Mouse (Mus musculus): ENCODE measurements at regions not wholly inside any gene's neighbourhood (a gene's known extent, or its start where the extent isn't known, plus 50 kb on each side); places are given as distances from the start of the nearest gene placed in this dataset.

- no peak for DNase-seq (ENCODE audit: low read depth, low spot score)
These were observed 376.3 kb upstream of the Kif18a start for GRCm38 (mm10) chr2:108904121-108904733.

- no peak for DNase-seq (ENCODE audit: low read depth, low spot score)
These were observed 367.0 kb upstream of the Kif18a start for GRCm38 (mm10) chr2:108913555-108913954.

DNA sequence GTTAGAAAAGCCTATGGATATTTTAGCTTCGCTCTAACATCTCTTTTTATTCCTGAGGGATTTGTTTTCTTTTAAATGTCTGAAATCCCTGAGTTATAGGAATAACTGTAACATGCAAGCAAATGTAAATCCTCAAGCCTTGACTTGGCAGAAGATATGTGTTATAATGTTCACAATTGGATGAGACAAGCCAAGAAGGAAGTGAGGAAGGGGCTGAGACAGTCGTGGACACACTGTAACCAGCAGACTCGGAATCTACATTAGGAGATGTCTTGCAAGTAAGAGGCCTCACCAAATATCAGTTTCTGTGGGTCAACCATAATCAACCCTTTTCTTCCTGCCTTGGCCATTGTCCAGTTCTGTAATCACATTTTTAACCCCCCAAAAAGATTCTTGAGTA lies 366.6 kb upstream of the Kif18a start:
- no peak for DNase-seq (ENCODE audit: low read depth, low spot score)

GRCm38 (mm10) chr2:108919500-108920045 lies 361.0 kb upstream of the Kif18a start:
- no peak for DNase-seq (ENCODE audit: low read depth, low spot score)

DNA sequence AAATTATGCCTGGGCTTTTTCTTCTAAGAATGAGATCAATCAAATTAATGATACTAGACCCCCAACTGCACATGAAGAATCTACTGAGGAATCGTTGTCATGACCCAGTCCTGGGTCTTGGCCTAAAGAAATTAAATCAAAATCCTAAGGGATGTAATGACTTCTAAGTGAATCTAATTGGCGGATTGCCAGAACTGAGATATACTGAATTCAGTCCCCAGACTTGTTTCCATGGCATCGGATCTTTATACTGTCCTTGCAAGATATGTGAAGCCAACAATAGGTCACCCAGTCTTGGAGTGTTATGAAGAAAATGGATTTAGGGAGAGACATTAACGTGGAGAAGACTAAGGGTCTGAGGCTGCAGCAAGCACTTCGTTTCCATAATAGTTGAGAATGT lies 360.4 kb upstream of the Kif18a start:
- no peak for DNase-seq (ENCODE audit: low read depth, low spot score)

DNA sequence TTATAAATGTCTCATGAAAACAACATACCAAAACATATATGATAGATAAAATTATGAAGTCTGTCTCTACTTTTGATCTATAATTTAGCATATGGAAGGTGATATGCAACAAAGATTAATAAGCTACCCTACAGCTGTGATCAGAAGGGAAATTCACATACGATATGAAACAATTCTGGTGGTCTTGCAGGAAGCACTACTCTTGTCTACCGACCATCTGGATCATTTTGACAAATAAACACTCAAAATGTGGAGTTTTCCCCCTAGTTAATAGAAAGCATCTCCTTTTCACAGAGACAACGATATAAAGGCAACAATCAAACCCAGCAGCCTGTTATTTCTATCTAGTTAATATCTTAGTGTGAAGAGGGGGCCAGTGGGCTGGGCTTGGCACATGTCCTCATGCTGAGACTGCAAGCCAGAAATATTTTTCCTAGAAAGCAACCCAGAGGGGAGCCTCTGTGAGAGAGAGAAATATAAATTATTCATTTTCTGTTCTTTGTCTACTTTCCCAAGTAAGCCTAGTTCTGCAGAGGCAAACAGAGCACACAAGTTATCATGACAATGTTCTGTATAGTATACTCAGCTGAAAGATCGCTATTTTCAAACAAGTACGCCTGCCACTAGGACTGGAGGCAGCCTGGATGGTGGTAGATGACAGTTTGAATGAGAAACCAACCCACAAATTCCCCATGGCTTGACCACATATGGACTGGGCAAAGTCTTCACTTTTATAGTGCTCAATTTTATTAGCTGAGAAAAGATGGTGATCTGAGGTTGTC lies 344.4 kb upstream of the Kif18a start:
- no peak for DNase-seq (ENCODE audit: low read depth, low spot score)

DNA sequence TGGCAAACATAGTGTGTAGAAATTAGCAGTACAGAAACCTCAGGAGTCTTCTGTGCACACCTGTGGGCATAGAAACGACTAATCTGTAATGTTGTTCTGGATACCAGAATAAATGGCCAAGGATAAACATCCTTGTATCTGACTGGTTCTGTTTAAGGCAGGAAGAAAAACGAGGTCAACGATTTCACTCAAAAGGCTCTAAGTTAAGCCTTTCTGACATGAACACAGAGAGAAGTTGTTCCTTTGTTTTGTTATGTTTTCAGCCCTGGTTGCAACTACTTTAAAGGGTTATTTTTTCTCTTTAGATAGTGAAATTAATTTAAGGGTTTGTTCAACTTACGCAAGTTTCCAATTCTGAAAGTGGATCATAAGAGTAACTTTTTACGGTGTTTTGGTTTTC lies 299.6 kb upstream of the Kif18a start:
- no peak for DNase-seq (ENCODE audit: low read depth, low spot score)

DNA sequence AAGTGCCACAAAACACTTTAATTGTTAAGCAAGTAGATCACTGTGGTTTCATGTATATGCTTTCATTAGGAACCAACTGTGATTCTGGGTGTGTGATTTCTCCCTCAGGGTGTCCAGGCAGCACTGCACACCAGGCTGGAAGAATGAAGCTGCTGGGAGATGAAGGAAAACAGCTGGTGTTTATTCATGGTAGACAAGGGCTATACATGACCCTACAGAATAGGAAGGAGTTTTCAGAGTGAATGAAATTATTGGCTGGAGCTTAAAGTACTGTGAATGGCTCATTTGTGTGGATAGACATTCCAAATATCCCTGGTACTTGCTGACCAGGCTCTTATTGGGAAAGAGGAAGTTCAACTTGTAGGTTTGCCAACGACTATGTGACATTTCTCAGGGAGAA lies 264.3 kb upstream of the Kif18a start:
- DNase-seq (ENCODE audit: low read depth, low spot score), result no peak

GRCm38 (mm10) chr2:109017018-109017707 lies 263.4 kb upstream of the Kif18a start:
- DNase-seq (ENCODE audit: low read depth, low spot score), result no peak

DNA sequence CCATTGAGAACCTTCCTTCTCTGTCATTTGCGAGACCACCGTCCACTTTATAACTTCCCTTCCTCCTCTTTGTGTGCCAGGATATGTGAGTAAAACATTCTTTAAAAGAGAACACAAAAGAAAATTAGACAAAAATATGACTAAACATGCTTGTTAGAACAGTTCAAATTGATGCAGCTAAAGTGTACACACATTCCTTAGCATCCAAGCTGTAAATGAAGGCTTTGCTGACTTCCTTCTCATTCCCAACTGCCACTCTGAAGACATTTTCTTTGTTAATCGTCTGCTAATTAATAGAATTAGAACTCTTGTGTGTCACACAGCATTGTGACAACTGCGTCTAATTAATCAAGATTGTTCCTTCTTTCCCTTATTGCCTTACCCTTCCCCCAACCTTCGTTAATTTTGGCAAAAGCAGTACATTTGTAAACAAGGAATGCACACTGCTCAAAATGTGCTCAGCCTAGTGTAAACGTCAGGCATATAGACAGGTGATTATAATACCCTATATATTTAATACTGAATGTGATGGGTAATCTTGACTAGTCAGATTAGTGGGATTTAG lies 242.3 kb upstream of the Kif18a start:
- no peak for DNase-seq (ENCODE audit: low read depth, low spot score)

Measured in telencephalon, adult 2 months (tissue).